Mouse (Mus musculus) embryonic facial prominence, embryonic 11.5 days (tissue): ENCODE results near the gene Tut7. TPM values are rescaled to one million over a fixed set of nuclear protein-coding genes. Genes with fewer than 3 reads are reported as not detected.

Experiments
- ATAC-seq: fragments of 200-750 bp; cut with Nextera tagmentation; replicated peaks from 2 replicates; pipeline ENCODE4 v1.8.0; 2017; ENCODE audit warnings: low read depth; ENCODE audit not compliant: insufficient number of reproducible peaks, low FRiP score, low TSS enrichment
- DNase-seq: peaks from one replicate; pipeline ENCODE4 v3.0.0-alpha.2; 2015; ENCODE audit warnings: low spot score
- H3K27ac ChIP-seq: fragments of 300-500 bp; sonication (generic); replicated peaks from 2 replicates; pipeline ENCODE4 v1.5.1; 2014; ENCODE audit warnings: mild to moderate bottlenecking, low read depth, low read length, control low read depth
- H3K27me3 ChIP-seq: fragments of 300-500 bp; sonication (generic); 2 replicates; pipeline ENCODE4 v1.6.1; 2014; ENCODE audit warnings: mild to moderate bottlenecking, low read length, moderate library complexity, mixed read lengths; ENCODE audit not compliant: control insufficient read depth, insufficient read depth
- H3K36me3 ChIP-seq: fragments of 300-500 bp; sonication (generic); replicated peaks from 2 replicates; pipeline ENCODE4 v1.6.1; 2014; ENCODE audit warnings: low read depth, mild to moderate bottlenecking, low read length, moderate library complexity, mixed read lengths; ENCODE audit not compliant: control insufficient read depth, insufficient read depth
- H3K4me1 ChIP-seq: fragments of 300-500 bp; sonication (generic); 2 replicates; pipeline ENCODE4 v1.6.1; 2014; ENCODE audit warnings: low read length, mixed read lengths; ENCODE audit not compliant: control insufficient read depth, insufficient read depth
- H3K4me2 ChIP-seq: fragments of 300-500 bp; sonication (generic); 2 replicates; pipeline ENCODE4 v1.6.1; 2014; ENCODE audit warnings: low read depth, mild to moderate bottlenecking, control low read depth, low read length, moderate library complexity
- H3K4me3 ChIP-seq: fragments of 300-500 bp; sonication (generic); 2 replicates; pipeline ENCODE4 v1.5.1; 2014; ENCODE audit warnings: low read depth, low read length, control low read depth
- H3K9ac ChIP-seq: fragments of 300-500 bp; sonication (generic); replicated peaks from 2 replicates; pipeline ENCODE4 v1.6.1; 2014; ENCODE audit warnings: mild to moderate bottlenecking, control low read depth, low read length
- H3K9me3 ChIP-seq: fragments of 300-500 bp; sonication (generic); replicated peaks from 2 replicates; pipeline ENCODE4 v1.6.1; 2016; ENCODE audit warnings: mild to moderate bottlenecking, low read length, inconsistent platforms, mixed read lengths; ENCODE audit not compliant: control insufficient read depth
- WGBS: fragments of 180-500 bp; shearing (Covaris S2); extraction: QIAGEN DNeasy Blood & Tissue Kit; methylation state at CpG from one replicate; pipeline ENCODE4 v1.1.7; 2014; 5-methylcytosine and 5-hydroxymethylcytosine counted together
- polyA plus RNA-seq: library from polyadenylated mRNA; unstranded; fragments of >200 nt; fragmentation: Nextera tagmentation; extraction: Ambion mirVana; gene quantifications from 2 replicates; pipeline ENCODE4 v1.2.1, GENCODE M21; 2014

The Tut7 gene
- polyA plus RNA-seq, 1 experiment from 2014 or later: 48.7 TPM

DNA sequence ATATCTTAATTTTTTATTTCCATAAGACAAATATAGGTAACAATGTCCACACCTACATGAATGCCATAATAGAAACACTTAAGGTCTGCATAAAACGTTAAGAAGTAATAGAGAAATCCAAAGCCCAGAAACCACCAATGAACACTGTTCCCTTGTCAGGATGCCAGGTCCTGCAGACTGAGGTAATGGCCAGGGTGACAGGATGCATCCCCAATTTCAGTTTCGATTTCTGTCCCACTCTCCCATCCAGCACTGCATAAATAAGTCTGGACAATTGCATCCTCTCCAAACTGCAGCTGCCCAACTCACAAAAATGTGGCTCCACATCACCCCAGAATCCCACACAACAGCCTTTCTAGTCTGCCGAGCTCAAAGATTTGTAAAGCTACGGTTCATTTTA, 2.8 kb downstream of the Tut7 start:
- no peak overlapping the region for H3K4me3 ChIP-seq
- WGBS: 86% methylated on average over 4 of the region's 4 CpGs

DNA sequence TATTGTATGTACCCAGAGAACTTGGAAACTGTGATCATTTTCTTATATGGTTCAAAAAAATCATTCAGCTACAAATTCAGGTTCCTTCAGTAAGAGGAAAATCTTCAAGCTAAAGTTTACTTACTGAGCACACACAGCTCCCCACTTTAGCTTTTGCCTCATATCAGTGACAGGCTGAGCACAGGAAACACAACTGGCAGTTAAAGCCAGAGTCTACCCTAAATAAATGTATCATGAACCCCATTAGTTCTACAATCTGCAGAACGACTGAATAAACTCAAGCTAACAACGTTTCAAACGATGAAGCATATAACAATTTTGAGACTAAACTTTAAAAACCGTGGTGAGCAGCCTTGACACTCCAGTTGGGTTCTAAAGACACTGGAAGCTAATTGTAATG, 5.6 kb downstream of the Tut7 start:
- no peaks in the 10 kb centered on the region for H3K9me3 ChIP-seq
- ATAC-seq (no peak), DNase-seq (no peak)
- no peak overlapping the region for H3K4me3 ChIP-seq
- H3K36me3 ChIP-seq: peaks cover 3% of the 10 kb centered on the region
- no peaks in the 10 kb centered on the region for H3K27me3 ChIP-seq
- 92% methylated on average over 4 of the region's 4 CpGs for WGBS
- no peak overlapping the region for H3K9ac ChIP-seq
- H3K4me1 ChIP-seq: no peaks in the 10 kb centered on the region
- H3K4me2 ChIP-seq: no peak overlapping the region
- H3K27ac ChIP-seq: no peak overlapping the region

More for the DNA sequence above, 2.8 kb downstream of the Tut7 start:
- no peaks in the 10 kb centered on the region for H3K27me3 ChIP-seq
- DNase-seq (no peak), ATAC-seq (no peak)
- no peak overlapping the region for H3K27ac ChIP-seq
- H3K4me2 ChIP-seq: no peak overlapping the region
- H3K4me1 ChIP-seq: no peaks in the 10 kb centered on the region
- H3K9me3 ChIP-seq: no peaks in the 10 kb centered on the region
- no peaks in the 10 kb centered on the region for H3K36me3 ChIP-seq
- no peak overlapping the region for H3K9ac ChIP-seq

DNA sequence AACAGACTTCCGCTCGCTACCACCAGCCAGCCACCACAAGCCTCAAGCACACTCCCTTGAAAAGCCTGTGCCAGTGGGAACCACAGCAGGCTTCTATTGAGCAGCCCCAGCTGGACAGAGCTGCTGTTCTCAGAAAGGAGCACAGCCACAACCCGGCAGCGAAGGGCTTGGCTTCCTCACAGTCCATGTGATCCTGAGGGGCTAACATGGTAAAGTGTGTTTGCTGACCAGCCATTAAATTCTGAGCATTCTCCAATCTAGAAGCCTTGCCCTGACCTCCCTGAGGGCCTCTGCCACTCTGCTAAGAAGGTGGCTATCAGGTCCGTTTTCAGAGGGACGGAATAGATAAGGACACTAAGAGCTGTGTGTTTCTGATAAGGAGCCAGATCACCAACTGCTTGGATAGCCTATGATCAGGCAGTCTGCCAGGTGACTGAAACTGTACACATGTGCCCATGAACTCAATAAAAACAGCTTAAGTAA, 8.8 kb downstream of the Tut7 start:
- Histone ChIP-seq H3K27ac (no peak overlapping the region), H3K27me3 (no peaks in the 10 kb centered on the region), H3K9ac (no peak overlapping the region), H3K36me3 (peaks cover 9% of the 10 kb centered on the region), H3K4me1 (no peaks in the 10 kb centered on the region), H3K9me3 (no peaks in the 10 kb centered on the region), H3K4me3 (no peak overlapping the region), H3K4me2 (no peak overlapping the region)
- no peak for DNase-seq
- WGBS: 85% methylated on average over 6 of the region's 6 CpGs
- no peak for ATAC-seq

DNA sequence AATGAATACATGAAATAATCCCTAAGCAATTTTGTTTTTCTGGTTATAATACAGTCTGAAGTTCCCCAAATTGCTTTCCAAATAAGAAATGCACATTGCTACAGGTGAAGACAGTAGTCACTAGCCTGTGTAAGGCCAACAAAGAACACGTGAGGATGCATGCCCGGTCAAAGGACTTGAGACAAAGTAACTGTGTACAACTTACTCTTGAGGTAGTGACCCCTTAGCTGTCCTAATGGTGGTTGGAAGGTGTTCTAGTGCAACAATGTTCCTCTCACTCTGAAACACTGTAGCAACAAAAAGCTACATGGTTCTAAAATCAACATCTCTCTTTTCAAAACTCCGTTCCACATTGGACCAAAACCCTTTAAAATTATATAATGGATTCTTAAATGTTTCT, 11.4 kb downstream of the Tut7 start:
- DNase-seq (no peak), ATAC-seq (no peak)
- Histone ChIP-seq H3K36me3 (peaks cover 10% of the 10 kb centered on the region), H3K4me1 (no peaks in the 10 kb centered on the region), H3K27ac (no peak overlapping the region), H3K9ac (no peak overlapping the region), H3K4me2 (no peak overlapping the region), H3K4me3 (no peak overlapping the region), H3K27me3 (no peaks in the 10 kb centered on the region), H3K9me3 (no peaks in the 10 kb centered on the region)
- WGBS: 94% methylated on average over 3 of the region's 3 CpGs

DNA sequence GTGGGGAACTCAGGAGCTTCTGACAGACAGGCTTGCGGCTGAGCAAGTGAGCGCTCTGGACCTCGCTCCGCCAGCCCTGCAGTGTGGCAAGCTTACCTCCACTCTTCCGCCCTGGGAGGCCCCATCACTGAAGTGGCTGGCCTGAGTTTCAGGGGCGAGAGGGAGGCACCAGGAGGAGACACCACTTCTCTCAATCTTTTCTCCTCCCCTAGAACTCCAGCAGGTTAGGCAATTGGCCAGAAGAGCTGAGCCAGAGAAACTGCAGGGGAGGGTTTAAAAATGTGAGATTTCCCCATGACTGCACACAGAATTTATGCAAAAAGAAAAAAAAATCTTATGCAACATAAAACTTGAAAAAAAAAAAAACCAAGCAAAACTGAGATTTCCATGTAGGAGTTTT, 21.9 kb downstream of the Tut7 start:
- peaks cover 7% of the 10 kb centered on the region for H3K36me3 ChIP-seq
- H3K27ac ChIP-seq: no peak overlapping the region
- DNase-seq (no peak), ATAC-seq (no peak)
- H3K4me2 ChIP-seq: no peak overlapping the region
- H3K4me1 ChIP-seq: no peaks in the 10 kb centered on the region
- no peak overlapping the region for H3K4me3 ChIP-seq
- H3K9me3 ChIP-seq: no peaks in the 10 kb centered on the region
- 89% methylated on average over 6 of the region's 6 CpGs for whole genome bisulfite sequencing
- H3K27me3 ChIP-seq: no peaks in the 10 kb centered on the region
- no peak overlapping the region for H3K9ac ChIP-seq

DNA sequence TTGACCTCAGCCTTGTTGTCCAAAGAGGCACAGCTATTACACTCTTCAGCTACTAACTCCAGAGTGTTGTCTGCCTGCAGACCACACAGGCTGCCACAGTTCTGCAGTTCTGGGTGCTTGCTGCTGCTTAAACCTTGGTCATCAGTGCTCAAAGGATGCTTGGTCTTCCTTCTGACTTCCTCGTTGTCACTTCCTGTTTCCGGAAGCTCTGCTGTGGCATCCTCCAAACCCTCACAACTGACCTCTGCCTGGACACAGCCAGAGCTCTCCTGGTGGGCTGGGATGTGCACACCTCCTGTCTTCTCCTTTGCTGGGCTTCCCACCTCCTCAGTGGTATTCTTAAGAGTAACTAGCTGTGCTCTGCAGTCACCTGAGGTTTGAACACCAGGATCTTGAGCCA, 22.9 kb downstream of the Tut7 start:
- DNase-seq: no peak
- no peaks in the 10 kb centered on the region for H3K9me3 ChIP-seq
- H3K4me1 ChIP-seq: no peaks in the 10 kb centered on the region
- ATAC-seq: no peak
- WGBS: 96% methylated on average over 2 of the region's 2 CpGs
- H3K27ac ChIP-seq: no peak overlapping the region
- H3K9ac ChIP-seq: no peak overlapping the region
- H3K4me2 ChIP-seq: no peak overlapping the region
- H3K4me3 ChIP-seq: no peak overlapping the region
- no peaks in the 10 kb centered on the region for H3K27me3 ChIP-seq
- peaks cover 3% of the 10 kb centered on the region for H3K36me3 ChIP-seq

DNA sequence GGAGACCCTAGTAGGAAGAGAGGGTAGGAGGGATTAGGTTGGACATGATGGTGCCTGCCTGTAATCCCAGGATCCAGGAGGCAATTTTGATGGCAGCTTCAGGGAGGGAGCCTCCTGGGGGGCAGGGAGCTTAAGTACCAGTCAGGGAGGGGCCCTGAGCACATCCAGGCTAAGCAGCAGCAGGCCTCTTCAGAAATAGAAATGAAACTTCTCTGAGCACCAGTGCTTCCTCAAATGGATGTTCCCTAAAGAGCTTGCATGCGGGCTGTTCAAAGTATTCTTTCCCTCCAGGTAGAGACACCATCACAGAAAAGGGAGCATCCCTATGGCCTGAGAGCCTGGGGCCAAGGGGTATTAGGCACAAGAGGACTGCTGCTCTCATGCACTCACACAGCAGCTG, 24.6 kb downstream of the Tut7 start:
- 100% methylated on average over 1 of the region's 1 CpGs for WGBS

DNA sequence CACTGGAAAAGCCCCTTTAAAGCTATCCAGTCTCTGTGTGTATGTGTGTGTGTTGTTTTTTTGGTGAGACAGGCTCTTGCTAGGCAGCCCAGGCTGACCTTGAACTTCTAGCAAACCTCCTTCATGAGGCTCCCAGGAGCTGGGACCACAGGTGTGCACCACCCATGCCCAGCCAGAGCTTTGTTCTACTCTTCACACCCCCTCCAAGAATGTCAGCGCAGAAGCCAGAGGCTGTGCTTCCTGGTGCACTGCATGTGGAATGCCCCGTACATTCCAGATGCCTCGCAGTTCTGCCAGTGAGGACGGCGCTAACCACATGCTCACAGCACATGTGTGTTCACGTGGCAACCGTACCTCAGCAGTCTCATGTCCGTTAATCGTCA, 26.5 kb downstream of the Tut7 start:
- ATAC-seq: no peak
- Histone ChIP-seq H3K27ac (no peak overlapping the region), H3K4me1 (no peaks in the 10 kb centered on the region)

More for the DNA sequence above, 24.6 kb downstream of the Tut7 start:
- H3K27me3 ChIP-seq: no peaks in the 10 kb centered on the region
- DNase-seq: no peak
- no peaks in the 10 kb centered on the region for H3K9me3 ChIP-seq
- H3K27ac ChIP-seq: no peak overlapping the region
- no peak overlapping the region for H3K9ac ChIP-seq
- H3K36me3 ChIP-seq: peaks cover 4% of the 10 kb centered on the region
- no peak for ATAC-seq
- no peak overlapping the region for H3K4me3 ChIP-seq
- H3K4me2 ChIP-seq: no peak overlapping the region
- no peaks in the 10 kb centered on the region for H3K4me1 ChIP-seq

More for the DNA sequence above, 26.5 kb downstream of the Tut7 start:
- Histone ChIP-seq H3K4me3 (no peak overlapping the region), H3K36me3 (peaks cover 9% of the 10 kb centered on the region), H3K4me2 (no peak overlapping the region), H3K9ac (no peak overlapping the region), H3K27me3 (no peaks in the 10 kb centered on the region), H3K9me3 (no peaks in the 10 kb centered on the region)
- 94% methylated on average over 9 of the region's 9 CpGs for whole genome bisulfite sequencing
- DNase-seq: no peak
